Mouse (Mus musculus) MEL-GATA-1-ER (cell line): ENCODE measurements around the gene Timm8a2.
A peak's percentile ranks its signal among the peaks of the same experiment; 100 is the strongest.

Experiments
- DNase-seq: peaks from one replicate; pipeline ENCODE4 v3.0.0-alpha.2; 2012; ENCODE audit warnings: low read depth; ENCODE audit errors: extremely low read depth

Gene Timm8a2

GRCm38 (mm10) chr14:122034451-122034850 is at the start of gene Timm8a2:
Timm8a2 (plus strand) TSS chr14:122034674.
- DNase-seq: no peak

GRCm38 (mm10) chr14:121985477-121985876 is 49.0 kb upstream of the Timm8a2 start:
- DNase-seq: peak; percentile 82

GRCm38 (mm10) chr14:121986028-121986427 is 48.4 kb upstream of the Timm8a2 start:
- no peak for DNase-seq

- DNase-seq: no peak
Observed at GRCm38 (mm10) chr14:121987287-121987686, 47.2 kb upstream of the Timm8a2 start.

GRCm38 (mm10) chr14:121987691-121988090 is 46.8 kb upstream of the Timm8a2 start:
- no peak for DNase-seq

- no peak for DNase-seq
Observed at GRCm38 (mm10) chr14:121989331-121989730, 45.1 kb upstream of the Timm8a2 start.

GRCm38 (mm10) chr14:121989869-121990268 is 44.6 kb upstream of the Timm8a2 start:
- DNase-seq: no peak

GRCm38 (mm10) chr14:121990897-121991296 is 43.6 kb upstream of the Timm8a2 start:
- DNase-seq: no peak

- DNase-seq: no peak
Observed at GRCm38 (mm10) chr14:121991921-121992320, 42.6 kb upstream of the Timm8a2 start.

GRCm38 (mm10) chr14:121992395-121993280 is 41.8 kb upstream of the Timm8a2 start:
- DNase-seq: no peak

- no peak for DNase-seq
Observed at GRCm38 (mm10) chr14:121993616-121994015, 40.9 kb upstream of the Timm8a2 start.

GRCm38 (mm10) chr14:121994171-121994700 is 40.2 kb upstream of the Timm8a2 start:
- DNase-seq: no peak

- peak; percentile 42 for DNase-seq
Observed at GRCm38 (mm10) chr14:121994846-121995556, 39.5 kb upstream of the Timm8a2 start.

- peak; percentile 44 for DNase-seq
Observed at GRCm38 (mm10) chr14:121995557-121995870, 39.0 kb upstream of the Timm8a2 start.

- DNase-seq: no peak
Observed at GRCm38 (mm10) chr14:121996786-121997185, 37.7 kb upstream of the Timm8a2 start.

GRCm38 (mm10) chr14:121999455-121999854 is 35.0 kb upstream of the Timm8a2 start:
- no peak for DNase-seq

- DNase-seq: no peak
Observed at GRCm38 (mm10) chr14:122000346-122001105, 33.9 kb upstream of the Timm8a2 start.

GRCm38 (mm10) chr14:122002224-122002623 is 32.2 kb upstream of the Timm8a2 start:
- DNase-seq: no peak

GRCm38 (mm10) chr14:122003812-122004211 is 30.7 kb upstream of the Timm8a2 start:
- no peak for DNase-seq

GRCm38 (mm10) chr14:122008261-122008660 is 26.2 kb upstream of the Timm8a2 start:
- no peak for DNase-seq

GRCm38 (mm10) chr14:122009502-122009901 is 25.0 kb upstream of the Timm8a2 start:
- DNase-seq: no peak

- DNase-seq: no peak
Observed at GRCm38 (mm10) chr14:122010301-122010700, 24.2 kb upstream of the Timm8a2 start.
